Mouse (Mus musculus): ENCODE data around the gene Slc34a2. TPM values are rescaled to one million over a fixed set of nuclear protein-coding genes. Genes with fewer than 3 reads are reported as not detected.

Slc34a2 gene
- under 1 TPM in 1 of 2 experiments, not detected in 1; 0.05 TPM for total RNA-seq (2021)
- long read RNA-seq, experiment 1 = 0 reads
- long read RNA-seq, experiment 2 = 0 reads

DNA sequence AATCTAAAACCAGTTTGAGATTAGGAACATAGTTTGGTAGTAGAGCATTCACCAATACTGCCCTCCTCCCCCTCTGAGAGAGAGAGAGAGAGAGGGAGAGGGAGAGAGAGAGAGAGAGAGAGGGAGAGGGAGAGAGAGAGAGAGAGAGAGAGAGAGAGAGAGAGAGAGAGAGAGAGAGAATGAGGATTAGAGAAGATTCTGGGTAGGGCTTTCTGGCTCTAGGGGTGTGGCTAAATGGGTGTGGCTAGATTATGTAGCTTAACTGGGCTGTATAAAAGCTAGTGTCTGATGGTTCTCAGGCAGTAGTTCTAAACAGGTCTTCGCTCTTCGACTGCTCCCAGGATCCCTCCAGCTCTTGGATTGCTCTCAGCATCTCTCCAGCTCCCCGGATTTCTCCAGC, at the start of gene Slc34a2:
Gene Slc34a2, plus strand, starts transcription at position 301 of the 400 bp plus-strand sequence.
- no peak for DNase-seq
- intact Hi-C loops (cut with DNase I) = no loop called here

DNA sequence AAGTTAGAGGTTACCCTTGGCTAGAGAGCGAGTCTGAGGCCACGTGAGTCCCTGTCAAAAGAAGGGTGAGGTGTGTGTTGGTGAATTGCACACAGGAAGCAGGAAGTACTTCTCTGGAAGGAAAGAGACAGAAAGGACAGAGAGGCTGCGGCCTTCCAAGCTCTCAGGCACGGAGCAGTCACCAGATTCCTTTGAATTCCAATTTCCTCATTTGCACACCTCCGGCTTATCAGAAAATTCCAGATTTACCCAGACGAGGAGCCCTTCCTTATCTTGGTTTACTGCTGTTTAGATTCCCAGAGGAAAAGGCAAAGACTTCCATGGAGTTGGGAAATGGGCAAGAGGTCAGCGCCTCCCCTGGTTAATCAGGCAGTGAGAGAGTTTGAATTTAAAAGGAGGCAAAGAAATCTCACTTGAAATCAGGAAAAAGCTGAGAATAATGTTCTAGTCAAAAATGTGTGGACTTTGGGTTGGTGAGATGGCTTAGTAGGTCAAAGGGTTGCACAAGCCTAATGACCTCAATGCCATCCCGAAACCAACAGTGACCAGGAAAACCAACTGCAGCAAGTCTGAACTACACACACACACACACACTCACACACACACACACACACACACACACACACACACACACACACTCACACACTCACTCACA, 47.1 kb upstream of the Slc34a2 start:
- no peak for DNase-seq
- intact Hi-C loops (cut with DNase I) = no loop called here

DNA sequence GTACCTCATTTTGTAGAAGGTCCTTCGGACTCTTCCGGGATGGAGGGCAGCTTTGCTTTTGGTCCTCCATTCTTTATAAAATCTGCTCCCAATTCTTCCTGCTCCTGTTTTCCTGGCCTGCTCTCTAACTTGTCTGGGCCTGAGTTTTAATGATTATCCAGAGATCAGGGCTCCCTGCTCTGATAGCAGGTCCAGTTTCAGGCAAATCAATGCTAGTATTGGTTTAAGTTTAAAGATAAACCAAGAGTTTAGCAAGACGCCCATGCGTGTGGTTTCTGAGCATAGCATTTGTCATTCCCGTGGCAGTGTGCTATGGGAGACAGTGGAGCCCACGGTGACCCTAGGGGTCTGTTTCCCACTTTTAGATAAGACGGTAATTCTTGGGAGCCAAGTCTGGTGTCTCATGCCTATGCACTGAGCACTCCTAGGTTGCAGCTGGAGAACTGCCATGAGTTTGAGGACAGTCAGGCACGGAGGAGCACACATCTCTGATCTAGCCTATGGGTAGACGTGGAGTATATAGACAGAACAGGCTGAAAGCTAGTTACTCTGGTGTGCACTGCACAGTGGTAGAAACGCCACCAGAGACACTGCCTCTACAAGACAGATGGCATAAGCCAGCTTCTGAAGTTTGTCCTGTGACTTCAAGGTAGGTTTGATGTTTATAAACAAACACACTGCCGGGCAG, 45.5 kb upstream of the Slc34a2 start:
- intact Hi-C loops (cut with DNase I) = no loop called here
- no peak for DNase-seq

DNA sequence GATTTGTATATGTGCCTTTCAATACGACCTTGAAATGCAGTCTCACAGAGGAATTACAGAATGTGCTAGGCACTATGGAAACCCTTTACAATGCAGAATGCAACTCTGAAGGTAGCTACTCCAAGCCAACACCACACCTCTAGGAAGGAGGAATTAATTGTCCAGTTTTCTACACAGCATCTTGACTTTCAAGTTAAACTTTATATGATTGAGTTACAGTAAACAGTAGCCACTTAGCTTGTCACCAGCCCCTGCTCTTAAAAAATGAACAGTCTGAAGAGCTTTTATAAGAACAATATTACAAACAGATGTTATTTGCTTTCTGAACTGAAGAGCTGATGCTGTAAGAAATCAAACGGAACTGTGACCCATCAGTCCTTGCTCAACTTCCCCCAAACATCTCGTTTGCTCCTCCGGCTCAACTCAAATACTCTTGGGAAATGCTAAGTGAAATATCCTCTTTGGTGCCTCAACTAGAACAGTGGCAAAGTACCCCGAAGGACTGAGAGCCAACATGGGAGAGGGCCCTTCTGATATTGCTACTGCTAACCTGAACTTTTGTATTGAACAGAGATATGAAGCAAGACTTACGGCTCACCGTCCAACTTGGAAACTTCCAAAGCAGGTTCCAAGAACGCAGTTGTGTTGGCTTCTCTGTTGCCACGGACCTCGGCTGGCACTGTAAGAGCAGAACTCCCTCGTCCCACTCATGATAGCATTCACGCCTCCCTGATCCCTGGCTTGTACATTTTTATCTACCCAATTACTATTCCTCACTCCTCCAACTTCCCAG, 44.2 kb upstream of the Slc34a2 start:
- intact Hi-C loops (cut with DNase I) = no loop called here
- no peak for DNase-seq

DNA sequence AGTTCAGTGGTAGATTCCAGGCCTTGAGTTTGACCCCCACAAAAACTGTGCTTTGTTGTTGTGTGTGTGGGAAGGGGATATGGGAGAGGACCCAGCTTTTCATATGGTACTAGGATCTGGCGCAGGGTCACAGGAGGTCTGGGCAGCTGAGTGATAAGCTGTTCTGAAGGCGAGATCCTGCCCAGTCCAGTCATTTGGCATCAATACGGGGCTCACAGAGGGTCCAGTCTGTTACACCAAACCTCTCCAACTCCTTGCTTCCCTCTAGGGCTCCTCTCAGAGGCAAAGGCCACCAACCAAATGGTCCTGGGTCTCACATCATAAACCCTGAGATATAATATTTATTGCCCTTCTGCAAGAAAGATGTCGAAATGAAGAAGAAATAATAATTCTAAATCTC, 42.4 kb upstream of the Slc34a2 start:
- no peak for DNase-seq
- intact Hi-C loops (cut with DNase I) = no loop called here

DNA sequence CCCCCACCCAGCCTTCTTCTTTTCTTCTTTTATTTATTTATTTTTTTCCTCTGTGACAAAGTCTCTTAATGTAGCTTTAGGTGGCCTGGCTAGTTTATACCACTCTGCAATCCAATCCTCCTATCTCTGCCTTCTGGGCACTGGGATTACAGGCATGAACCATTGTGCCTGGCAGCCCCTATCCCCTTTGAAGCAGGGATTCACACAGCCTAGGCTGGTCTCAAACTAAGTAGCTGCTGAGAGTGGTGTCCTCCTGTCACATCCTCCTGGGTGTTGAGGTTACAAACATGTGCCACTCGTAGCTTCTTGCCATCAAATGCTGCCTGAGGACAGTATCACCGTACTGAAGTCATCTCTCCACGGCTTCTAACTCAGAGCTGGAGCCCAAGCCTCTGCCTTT, 41.7 kb upstream of the Slc34a2 start:
- intact Hi-C loops (cut with DNase I) = no loop called here

DNA sequence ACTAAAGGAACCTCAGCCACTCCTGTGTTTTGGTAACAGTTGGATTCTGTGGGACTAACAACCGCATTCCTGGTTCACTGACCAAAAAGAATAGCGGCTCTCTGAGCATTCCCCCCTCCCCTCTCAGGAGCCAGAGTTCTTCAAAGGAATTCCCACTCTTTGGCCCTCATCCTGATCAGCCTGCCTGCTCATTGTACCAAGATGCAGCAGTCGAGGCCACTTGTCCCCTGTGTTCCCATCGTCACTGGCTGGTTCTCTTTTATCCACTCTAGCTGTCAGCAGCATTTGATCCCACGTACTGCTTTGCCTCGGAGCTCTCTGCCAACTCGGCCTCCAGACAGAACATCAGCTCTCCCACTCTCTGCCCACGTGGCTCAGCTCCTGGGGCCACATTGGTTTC, 41.3 kb upstream of the Slc34a2 start:
- DNase-seq = no peak
- intact Hi-C loops (cut with DNase I) = no loop called here

More for the DNA sequence above, 41.7 kb upstream of the Slc34a2 start:
- no peak for DNase-seq

DNA sequence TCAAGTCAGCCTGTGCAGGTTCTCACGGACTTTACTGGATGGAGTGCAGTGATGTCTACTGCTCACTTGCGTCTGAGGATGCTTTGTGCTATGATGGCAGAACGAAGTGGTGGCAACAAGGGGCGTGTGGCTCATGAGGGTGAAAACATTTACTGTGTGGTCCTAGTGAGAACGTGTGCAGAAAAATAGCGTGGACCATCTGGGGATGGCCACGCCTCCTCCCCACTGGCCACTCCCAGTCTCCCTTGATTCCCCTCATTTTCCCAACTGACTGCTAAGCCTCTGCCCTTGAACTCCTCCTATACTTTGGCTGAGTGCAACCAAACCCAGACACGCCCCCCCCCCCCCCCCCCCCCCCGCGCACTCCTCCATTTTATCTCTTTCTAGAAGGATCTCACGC, 40.8 kb upstream of the Slc34a2 start:
- intact Hi-C loops (cut with DNase I) = no loop called here
- no peak for DNase-seq

DNA sequence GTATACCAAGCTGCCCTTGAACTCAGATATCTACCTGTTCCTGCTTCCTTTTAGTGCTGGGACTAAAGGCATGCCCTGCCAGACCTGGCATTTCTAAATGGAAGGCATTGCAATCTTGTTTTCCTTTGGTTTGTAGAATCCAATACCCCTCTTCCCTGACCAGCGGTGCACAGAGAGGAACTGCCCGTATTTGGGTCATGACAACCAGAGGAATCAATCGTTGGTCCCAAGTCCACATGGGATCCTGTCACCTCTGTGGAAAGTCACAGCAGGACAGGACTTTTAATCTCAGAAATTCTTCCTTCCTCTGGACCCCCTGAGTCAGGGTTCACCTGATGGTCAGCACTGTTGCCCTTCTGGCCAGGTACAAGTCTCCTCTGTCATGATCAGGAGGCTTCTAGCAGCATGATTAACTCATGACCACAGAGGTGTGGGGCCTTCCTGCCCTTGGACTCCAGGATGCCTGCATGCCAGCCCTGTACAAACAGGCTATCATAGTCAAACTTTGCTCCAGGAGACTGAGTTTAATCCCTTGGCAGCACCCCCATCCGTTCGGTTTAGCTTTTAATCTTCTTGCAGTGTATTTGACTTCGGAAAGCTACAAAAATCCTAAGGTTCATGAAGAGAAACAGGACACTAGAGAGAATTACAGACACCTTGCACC, 39.7 kb upstream of the Slc34a2 start:
- DNase-seq = no peak
- intact Hi-C loops (cut with DNase I) = no loop called here

DNA sequence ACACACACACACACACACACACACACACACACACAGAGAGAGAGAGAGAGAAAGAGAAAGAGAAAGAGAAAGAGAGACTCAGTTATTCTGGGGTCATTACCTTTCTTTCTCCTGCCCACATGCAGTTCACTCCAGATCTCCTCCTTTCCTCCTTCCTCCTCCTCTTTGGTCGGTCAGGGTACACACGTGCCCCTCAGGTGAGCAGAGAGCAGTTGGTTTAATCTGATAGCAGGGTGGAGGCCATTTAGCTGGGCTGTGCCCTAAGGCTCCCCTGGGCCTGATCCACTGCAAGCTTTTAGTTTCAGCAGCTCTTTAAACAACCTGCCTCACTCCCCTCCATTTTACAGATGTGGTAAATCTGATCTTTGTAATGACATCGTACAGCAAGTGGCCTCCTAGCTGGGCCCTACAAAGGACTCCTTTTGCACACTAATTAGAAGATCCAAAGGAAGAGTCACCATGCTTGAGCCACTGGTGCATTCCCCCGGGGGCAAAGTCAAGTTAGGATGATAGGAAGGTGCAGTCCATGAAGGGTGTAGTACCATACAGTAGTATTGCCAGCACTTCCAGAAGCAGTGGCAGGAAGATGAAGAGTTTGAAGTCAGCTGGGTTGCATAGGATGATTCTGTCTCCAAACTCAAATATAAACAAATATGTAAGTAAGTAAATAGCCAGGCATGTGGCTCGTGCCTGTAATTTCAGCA, 37.6 kb upstream of the Slc34a2 start:
- no peak for DNase-seq
- intact Hi-C loops (cut with DNase I) = no loop called here

DNA sequence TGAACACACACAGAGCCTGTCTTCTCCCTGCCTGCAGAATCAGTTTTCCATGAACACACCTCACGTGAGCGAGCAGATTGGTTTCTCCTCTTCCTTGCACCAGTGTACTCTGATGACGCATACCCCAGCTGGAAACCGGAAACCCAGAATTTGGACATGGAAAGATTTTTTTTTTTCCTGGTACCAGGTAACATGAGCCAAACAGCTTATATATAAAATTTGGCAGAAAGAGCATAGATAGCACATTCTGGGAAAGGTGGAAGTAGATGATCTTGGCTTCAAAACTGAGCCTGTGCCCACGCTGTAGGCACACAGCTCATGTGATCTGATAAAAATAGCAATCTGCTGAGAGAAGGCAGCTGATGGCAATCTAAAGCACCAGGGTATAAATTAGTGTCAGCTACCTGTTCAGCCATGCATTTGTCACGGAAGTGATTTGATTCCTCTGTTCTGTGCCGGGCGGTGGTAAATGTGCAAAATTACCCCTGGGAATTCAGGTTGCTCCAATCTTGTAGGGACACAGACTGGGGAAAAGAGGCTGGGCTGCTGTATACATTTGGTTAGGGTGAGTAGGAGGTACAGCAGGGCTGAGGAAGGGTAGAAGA, 35.2 kb upstream of the Slc34a2 start:
- intact Hi-C loops (cut with DNase I) = no loop called here
- DNase-seq = no peak

DNA sequence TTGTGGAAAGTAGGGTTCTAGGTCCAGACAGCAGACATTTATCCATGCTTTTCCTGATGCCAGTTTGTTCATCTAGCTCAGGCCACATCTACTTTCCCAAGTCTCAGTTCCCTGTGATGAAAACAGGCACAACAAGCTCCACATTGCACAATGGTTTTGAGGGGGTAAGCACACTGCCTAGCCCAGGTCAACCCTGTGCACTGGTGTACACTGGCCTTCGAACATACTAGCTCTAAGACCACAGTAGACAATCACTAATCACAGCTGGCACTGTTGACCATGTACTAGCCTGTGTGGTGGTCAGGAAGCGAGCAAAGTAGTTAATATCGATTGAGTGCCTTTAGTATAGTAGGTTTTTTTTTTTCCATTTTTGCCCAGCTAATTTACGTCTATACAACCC, 34.4 kb upstream of the Slc34a2 start:
- intact Hi-C loops (cut with DNase I) = no loop called here
- no peak for DNase-seq

DNA sequence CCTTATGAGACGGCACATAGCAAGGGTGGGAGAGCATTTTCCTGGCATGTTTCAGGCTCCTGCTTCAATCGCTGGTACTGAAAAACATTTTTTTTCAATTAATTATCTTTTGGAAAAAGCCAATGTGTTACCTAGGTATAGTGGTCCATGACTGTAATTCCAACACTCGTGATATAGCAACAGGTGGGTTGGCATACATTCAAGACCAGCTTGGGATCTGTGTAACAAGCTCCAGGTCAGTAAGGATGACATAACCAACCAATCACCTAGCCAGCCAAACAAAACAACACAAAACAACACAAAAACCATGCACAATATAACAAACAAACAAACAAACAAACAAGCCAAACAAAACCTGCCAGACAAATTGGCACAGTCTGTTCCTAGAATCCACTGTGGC, 33.9 kb upstream of the Slc34a2 start:
- no peak for DNase-seq

DNA sequence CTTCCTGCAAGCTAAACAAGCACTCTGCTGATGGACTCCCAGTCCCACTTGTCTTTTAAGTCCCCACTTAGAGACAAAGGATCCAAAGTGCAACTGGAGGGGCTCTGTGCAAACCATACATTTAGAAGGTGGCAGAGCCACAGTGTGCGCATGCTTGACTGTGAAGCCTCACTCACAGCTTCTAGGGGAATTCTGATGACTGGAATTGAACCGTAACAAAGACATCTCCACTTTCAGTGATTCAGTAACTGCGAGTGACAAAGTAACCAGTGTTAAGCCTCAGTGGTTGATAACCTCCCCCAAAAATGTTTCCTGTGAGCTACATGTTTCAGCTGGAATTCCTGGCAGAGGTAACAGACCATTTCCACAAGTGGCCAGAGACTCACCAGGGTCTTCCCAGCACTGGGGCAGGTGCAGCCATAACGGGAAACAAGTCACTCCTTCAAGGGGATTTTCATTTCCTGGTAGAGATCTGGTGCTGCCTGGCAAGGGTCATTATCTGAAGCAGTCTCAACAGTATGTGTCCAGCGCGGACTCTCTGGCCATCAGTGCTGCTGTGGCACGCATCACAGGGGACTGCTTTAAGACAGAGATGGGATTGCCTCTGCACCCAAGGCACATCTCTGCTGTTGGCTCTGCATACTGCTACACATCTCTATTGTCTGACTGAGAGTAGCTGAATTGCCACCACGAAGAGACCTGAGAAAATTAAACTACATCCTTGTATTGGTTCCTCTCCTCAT, 28.7 kb upstream of the Slc34a2 start:
- no peak for DNase-seq
- intact Hi-C loops (cut with DNase I) = no loop called here

More for the DNA sequence above, 33.9 kb upstream of the Slc34a2 start:
- intact Hi-C loops (cut with DNase I) = no loop called here

DNA sequence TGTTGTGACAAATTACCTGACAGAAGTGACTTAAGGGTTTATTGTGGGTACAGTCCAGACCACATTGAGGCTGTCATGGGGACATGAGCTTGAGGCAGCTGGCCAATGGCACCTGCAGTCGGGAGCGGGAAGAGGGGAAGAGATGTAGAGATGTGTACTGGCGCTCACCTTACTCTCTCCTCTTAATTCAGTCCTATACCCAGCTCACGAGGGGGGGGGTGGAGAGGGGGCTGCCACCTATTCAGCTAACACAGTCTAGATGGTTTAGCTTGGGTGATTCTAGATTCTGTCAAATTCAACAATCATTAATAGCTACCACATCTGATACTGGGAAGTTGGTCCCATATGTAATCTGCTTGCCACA, 28.1 kb upstream of the Slc34a2 start:
- no peak for DNase-seq
- intact Hi-C loops (cut with DNase I) = no loop called here

DNA sequence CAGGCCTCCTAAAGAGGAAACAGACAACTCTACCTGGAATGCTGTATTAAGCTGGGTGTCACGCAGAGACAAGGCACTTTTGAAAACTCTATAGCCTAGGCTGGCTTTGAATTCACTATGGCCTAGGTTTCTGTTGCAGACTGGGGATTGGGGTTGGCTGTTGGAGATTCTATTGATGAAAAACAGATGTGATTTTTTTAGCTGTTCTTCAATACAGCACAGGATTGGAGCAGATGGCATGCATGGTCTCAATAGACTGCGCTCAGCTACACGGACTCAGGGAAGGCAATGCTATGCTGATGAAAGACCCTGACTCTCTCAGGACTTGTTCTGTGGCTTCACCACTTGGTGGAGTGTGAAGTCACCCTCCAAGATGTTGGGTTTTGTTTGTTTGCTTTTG, 26.6 kb upstream of the Slc34a2 start:
- no peak for DNase-seq
- intact Hi-C loops (cut with DNase I) = no loop called here

DNA sequence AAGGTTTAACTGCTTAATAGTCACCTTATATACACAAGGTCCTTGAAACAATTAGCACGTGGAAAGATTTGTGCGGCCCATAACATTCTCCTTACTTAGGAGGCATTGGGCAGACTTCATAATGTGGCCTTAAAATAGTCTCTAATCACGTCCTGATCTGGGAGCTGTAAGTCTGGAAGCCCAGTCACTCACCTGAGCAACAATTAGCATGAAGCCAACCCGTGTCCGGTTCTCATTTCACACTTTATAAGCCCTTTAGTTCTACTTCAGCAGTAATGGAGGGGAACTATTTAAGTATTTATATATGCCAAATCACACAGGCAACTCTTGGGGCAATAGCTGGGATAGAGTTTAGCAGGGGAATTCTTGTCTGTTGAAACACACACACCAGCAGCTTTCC, 21.3 kb upstream of the Slc34a2 start:
- intact Hi-C loops (cut with DNase I) = no loop called here
- DNase-seq = no peak

DNA sequence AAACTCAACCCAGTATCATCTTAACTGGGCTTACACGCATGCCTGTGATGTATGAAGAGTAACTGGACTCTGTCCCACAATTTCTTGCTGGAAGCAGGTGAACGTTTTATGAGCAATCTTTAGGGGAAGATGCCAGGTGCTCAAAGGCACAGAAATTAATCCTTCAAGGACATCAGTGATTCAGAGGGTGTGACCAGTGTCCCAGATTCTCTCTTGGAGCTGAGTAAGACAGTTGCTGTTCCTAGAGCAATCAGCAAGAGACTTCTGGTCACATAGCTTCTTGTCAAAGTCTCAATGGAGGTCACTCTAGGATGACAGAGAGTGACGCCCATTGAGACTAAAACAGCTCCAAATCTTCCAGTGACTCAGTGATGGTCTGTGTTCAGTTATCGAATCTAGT, 19.6 kb upstream of the Slc34a2 start:
- intact Hi-C loops (cut with DNase I) = no loop called here
- no peak for DNase-seq

DNA sequence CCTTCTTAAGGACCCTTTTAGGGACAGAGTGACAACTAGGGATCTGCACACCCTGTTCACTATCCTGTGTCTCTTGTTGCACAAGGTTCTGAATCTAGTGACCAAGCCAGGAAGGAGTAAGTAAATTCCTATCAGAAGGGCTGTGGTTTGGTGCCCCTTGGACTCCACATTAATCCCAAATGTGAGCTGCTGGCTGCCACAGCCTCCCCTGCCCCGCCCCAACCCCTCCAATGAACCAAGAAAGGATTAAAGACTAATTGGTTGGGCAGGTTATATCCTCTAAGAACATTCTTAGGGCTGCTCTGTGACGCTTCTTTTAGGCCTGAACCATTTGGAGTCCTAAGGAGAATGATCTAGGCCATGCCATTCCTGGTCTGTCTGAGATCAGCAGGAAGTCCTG, 14.4 kb upstream of the Slc34a2 start:
- intact Hi-C loops (cut with DNase I) = no loop called here
- no peak for DNase-seq
